Mouse (Mus musculus) neural tube, embryonic 14.5 days (tissue): Measurements from ENCODE around the gene Mre11a. TPM values are rescaled to one million over a fixed set of nuclear protein-coding genes. Genes with fewer than 3 reads are reported as not detected.
"Not testable (repeated sequence)": the region's sequence is repeated elsewhere in the genome, so short reads cannot be mapped to it uniquely, and the experiment has no call there.

Experiments
- ATAC-seq: fragments of 200-750 bp; cut with Nextera tagmentation; 2 replicates; pipeline ENCODE4 v1.8.0; 2017; ENCODE audit warnings: low read depth, mild to moderate bottlenecking, moderate TSS enrichment, moderate library complexity
- H3K27ac ChIP-seq: fragments of 300-500 bp; sonication (generic); 2 replicates; pipeline ENCODE4 v1.5.1; 2014; ENCODE audit warnings: low read depth, mild to moderate bottlenecking, control low read depth, low read length, moderate library complexity, mixed read lengths
- H3K27me3 ChIP-seq: fragments of 300-500 bp; sonication (generic); 2 replicates; pipeline ENCODE4 v1.6.1; 2014; ENCODE audit warnings: low read length; ENCODE audit not compliant: control insufficient read depth, insufficient read depth
- H3K36me3 ChIP-seq: fragments of 300-500 bp; sonication (generic); 2 replicates; pipeline ENCODE4 v1.6.1; 2014; ENCODE audit warnings: low read length, mixed read lengths; ENCODE audit not compliant: control insufficient read depth, insufficient read depth
- H3K4me1 ChIP-seq: fragments of 300-500 bp; sonication (generic); 2 replicates; pipeline ENCODE4 v1.6.1; 2014; ENCODE audit warnings: low read length; ENCODE audit not compliant: control insufficient read depth, insufficient read depth
- H3K4me2 ChIP-seq: fragments of 300-500 bp; sonication (generic); 2 replicates; pipeline ENCODE4 v1.6.1; 2014; ENCODE audit warnings: mild to moderate bottlenecking, low read depth, low read length, control low read depth
- H3K4me3 ChIP-seq: fragments of 300-500 bp; sonication (generic); 2 replicates; pipeline ENCODE4 v1.5.1; 2014; ENCODE audit warnings: low read depth, low read length, control low read depth, mixed read lengths
- H3K9ac ChIP-seq: fragments of 300-500 bp; sonication (generic); replicated peaks from 2 replicates; pipeline ENCODE4 v1.6.1; 2014; ENCODE audit warnings: low read depth, mild to moderate bottlenecking, control low read depth, low read length, mixed read lengths
- H3K9me3 ChIP-seq: fragments of 300-500 bp; sonication (generic); 2 replicates; pipeline ENCODE4 v1.6.1; 2016; ENCODE audit warnings: low read length; ENCODE audit not compliant: control insufficient read depth
- WGBS: fragments of 180-500 bp; shearing (Covaris S2); extraction: QIAGEN DNeasy Blood & Tissue Kit; methylation state at CpG from one replicate; pipeline ENCODE4 v1.1.7; 2014; 5-methylcytosine and 5-hydroxymethylcytosine counted together
- polyA plus RNA-seq: library from polyadenylated mRNA; unstranded; fragments of >200 nt; fragmentation: Nextera tagmentation; extraction: Ambion mirVana; gene quantifications from 2 replicates; pipeline ENCODE4 v1.2.1, GENCODE M21; 2014

The Mre11a gene
- polyA plus RNA-seq, 1 experiment from 2014 or later, result 15.6 TPM

- Histone ChIP-seq H3K4me2 (no peak overlapping the region), H3K27me3 (no peaks in the 10 kb centered on the region), H3K9me3 (no peaks in the 10 kb centered on the region), H3K4me1 (peaks cover 3% of the 10 kb centered on the region; the same call in 1 of the 2 replicates), H3K4me3 (no peak overlapping the region), H3K27ac (no peak overlapping the region), H3K36me3 (no peaks in the 10 kb centered on the region), H3K9ac (no peak overlapping the region)
- 60% methylated on average over 3 of the region's 3 CpGs for WGBS
- ATAC-seq, result no peak
These were observed 87.1 kb downstream of the Mre11a start for GRCm38 (mm10) chr9:14871536-14871935.

GRCm38 (mm10) chr9:14872181-14872930 lies 87.9 kb downstream of the Mre11a start:
- no peaks in the 10 kb centered on the region for H3K27me3 ChIP-seq
- 22% methylated on average over 17 of the region's 17 CpGs for WGBS
- H3K9ac ChIP-seq, result no peak overlapping the region
- H3K9me3 ChIP-seq, result no peaks in the 10 kb centered on the region
- H3K36me3 ChIP-seq, result no peaks in the 10 kb centered on the region
- peak; percentile 76 for ATAC-seq
- H3K4me3 ChIP-seq, result no peak overlapping the region
- peaks cover 3% of the 10 kb centered on the region; the same call in 1 of the 2 replicates for H3K4me1 ChIP-seq
- H3K27ac ChIP-seq, result no peak overlapping the region
- H3K4me2 ChIP-seq, result peak overlapping the region; percentile 3; the same call in 1 of the 2 replicates

- peaks cover 3% of the 10 kb centered on the region; the same call in 1 of the 2 replicates for H3K4me1 ChIP-seq
- no peaks in the 10 kb centered on the region for H3K27me3 ChIP-seq
- WGBS, result 81% methylated on average over 5 of the region's 5 CpGs
- no peak overlapping the region for H3K4me3 ChIP-seq
- no peak overlapping the region for H3K4me2 ChIP-seq
- ATAC-seq, result no peak
- no peaks in the 10 kb centered on the region for H3K36me3 ChIP-seq
- no peak overlapping the region for H3K27ac ChIP-seq
- no peaks in the 10 kb centered on the region for H3K9me3 ChIP-seq
- no peak overlapping the region for H3K9ac ChIP-seq
These were observed 91.5 kb downstream of the Mre11a start for GRCm38 (mm10) chr9:14875743-14876507.

- not testable (repeated sequence) for H3K27ac ChIP-seq
These were observed 92.1 kb downstream of the Mre11a start for GRCm38 (mm10) chr9:14876566-14876965.

GRCm38 (mm10) chr9:14884641-14885040 lies 100.2 kb downstream of the Mre11a start:
- Histone ChIP-seq H3K4me3 (no peak overlapping the region), H3K9ac (no peak overlapping the region), H3K27me3 (no peaks in the 10 kb centered on the region), H3K9me3 (no peaks in the 10 kb centered on the region), H3K36me3 (no peaks in the 10 kb centered on the region), H3K4me1 (no peaks in the 10 kb centered on the region), H3K27ac (no peak overlapping the region), H3K4me2 (no peak overlapping the region)
- 85% methylated on average over 4 of the region's 4 CpGs for WGBS
- no peak for ATAC-seq

More at GRCm38 (mm10) chr9:14876566-14876965, 92.1 kb downstream of the Mre11a start:
- not testable (repeated sequence) for H3K4me2 ChIP-seq, ATAC-seq, H3K27me3 ChIP-seq, H3K9me3 ChIP-seq, H3K9ac ChIP-seq, H3K4me1 ChIP-seq, H3K36me3 ChIP-seq, H3K4me3 ChIP-seq
- WGBS, result 36% methylated on average over 8 of the region's 8 CpGs

- Histone ChIP-seq H3K4me2 (no peak overlapping the region), H3K4me3 (no peak overlapping the region)
- no peak for ATAC-seq
These were observed 100.7 kb downstream of the Mre11a start for GRCm38 (mm10) chr9:14885151-14885550.

GRCm38 (mm10) chr9:14885954-14886353 lies 101.5 kb downstream of the Mre11a start:
- H3K27ac ChIP-seq, result no peak overlapping the region
- WGBS, result 79% methylated on average over 1 of the region's 1 CpGs
- ATAC-seq, result no peak
- no peaks in the 10 kb centered on the region for H3K9me3 ChIP-seq
- no peak overlapping the region for H3K9ac ChIP-seq
- no peak overlapping the region for H3K4me2 ChIP-seq
- H3K4me1 ChIP-seq, result no peaks in the 10 kb centered on the region
- H3K36me3 ChIP-seq, result no peaks in the 10 kb centered on the region
- no peak overlapping the region for H3K4me3 ChIP-seq
- H3K27me3 ChIP-seq, result no peaks in the 10 kb centered on the region

More at GRCm38 (mm10) chr9:14885151-14885550, 100.7 kb downstream of the Mre11a start:
- H3K27me3 ChIP-seq, result no peaks in the 10 kb centered on the region
- H3K4me1 ChIP-seq, result no peaks in the 10 kb centered on the region
- no peak overlapping the region for H3K27ac ChIP-seq
- no peaks in the 10 kb centered on the region for H3K36me3 ChIP-seq
- no peaks in the 10 kb centered on the region for H3K9me3 ChIP-seq
- no peak overlapping the region for H3K9ac ChIP-seq
